Mouse (Mus musculus): ENCODE results near the gene Jkamp. TPM values are rescaled to one million over a fixed set of nuclear protein-coding genes. Genes with fewer than 3 reads are reported as not detected.

Jkamp gene
- total RNA-seq, 2 experiments from 2014 or later, result 47.8 to 52.6 TPM

DNA sequence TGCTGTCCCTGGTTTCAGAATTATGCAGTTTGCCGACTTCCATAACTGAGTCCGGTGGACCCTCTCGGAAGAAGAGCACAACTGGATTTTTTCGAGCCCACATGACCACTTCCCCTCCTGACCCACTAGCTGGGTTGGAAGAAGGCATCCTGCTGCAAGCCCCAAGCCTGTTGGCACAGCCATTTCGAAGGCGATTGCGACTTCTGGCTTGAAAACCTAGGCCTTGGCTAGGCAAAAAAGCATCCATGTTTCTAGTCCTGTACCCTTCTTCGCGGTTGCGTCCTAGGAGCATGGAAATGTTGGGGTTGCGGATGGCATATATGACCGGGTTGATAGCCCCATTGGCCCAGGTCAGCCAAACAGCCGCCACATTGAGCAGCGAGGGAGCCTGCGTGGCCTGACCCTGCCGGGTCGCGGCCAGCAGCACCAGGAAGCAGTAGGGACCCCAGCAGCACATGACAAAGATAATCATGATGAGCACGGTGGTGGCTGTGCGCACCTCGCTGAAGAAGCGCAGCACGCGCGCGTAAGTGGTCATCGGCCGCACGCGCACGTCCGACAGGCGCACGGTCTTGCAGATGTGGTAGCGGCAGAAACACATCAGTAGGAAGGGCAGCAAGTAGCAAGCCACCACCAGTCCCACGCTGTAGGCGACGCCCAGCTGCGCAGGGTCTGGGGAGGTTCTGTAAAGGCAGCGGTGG is 15.6 kb upstream of the Jkamp start:
- peak overlapping the region; percentile 93 for H3K27ac ChIP-seq
- DNase-seq (ENCODE audit: low spot score in 2 of 2), result no peak
- H3K4me3 ChIP-seq, result peak overlapping the region; percentile 68
- TF ChIP-seq CTCF (conservative IDR thresholded peaks at IDR 0.05), result no peak

DNA sequence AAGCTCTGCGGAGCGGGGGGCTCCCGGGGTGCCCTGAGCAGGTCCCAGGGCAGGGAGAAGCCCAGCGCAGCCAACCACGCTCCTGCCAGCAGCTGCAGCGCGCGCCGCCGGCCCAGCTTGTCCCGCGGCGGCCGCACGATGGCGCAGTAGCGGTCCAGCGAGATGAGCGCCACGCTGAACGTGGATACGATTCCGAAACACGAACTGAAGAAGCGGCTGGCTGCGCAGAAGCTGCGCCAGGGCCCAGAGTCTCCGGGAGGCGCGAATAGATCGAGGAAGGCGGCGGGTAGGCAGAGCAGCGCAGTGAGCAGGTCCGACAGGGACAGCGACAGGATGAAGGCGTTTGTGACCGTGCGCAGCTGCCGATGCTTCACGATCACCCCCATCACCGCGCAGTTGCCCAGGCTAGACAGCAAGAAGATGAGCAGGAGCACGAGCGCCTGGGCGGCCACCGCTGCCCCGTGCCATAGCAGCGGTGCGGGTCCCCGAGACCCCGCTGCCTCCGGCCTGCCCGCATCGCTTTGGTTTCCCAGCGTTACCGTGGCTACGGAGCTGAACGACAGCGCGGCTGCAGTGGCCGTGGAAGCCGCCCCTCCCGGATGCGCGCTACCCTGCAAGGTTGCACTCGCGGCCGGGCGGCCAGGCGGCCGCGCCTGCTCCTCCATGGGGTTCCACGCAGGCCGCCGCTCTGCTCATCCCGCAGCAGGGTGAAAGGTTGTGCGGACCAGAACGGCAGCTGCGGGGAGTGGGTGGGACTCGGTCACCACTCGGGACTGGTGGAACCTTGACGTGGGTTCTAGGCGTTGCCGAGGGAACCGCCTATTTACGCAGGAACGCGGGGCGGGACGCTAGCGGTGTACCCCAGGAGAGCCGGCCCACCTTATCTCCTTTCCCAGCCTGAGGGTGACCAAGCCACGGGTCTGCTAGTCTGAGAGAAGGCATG is 14.8 kb upstream of the Jkamp start, which contains the start of gene Gpr135:
Gene Gpr135 (minus strand): TSS at position 799 of the 943 bp plus-strand sequence.
- Histone ChIP-seq H3K27ac (peak within 1 kb of the TSS; percentile 93), H3K4me3 (peak within 1 kb of the TSS; percentile 68)
- DNase-seq (ENCODE audit: low spot score in 2 of 2), result peak; percentile 84 to 85
- TF ChIP-seq CTCF (conservative IDR thresholded peaks at IDR 0.05), result peak; percentile 90

DNA sequence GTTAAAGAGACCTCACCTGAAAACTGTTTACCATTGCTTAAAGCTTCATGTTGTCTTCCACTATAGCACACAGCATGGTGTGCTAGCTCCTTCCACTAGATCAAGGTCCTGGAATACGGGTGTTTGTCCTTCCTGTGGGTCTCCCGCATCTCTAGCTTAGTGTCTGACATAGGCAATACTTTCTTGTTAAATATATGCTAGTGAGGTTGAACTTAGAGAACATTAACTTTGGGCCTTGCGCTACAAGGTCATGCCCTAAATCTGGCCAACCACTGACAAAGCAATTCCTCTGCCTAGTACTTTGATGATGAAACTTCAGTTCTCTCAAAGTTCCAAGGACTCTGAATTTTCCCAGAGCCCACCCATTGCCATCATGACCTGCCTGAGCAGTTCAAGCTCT is 7.1 kb upstream of the Jkamp start:
- DNase-seq (ENCODE audit: low spot score in 2 of 2), result no peak
- Histone ChIP-seq H3K4me3 (no peak overlapping the region), H3K27ac (no peak overlapping the region)
- no peak for TF ChIP-seq CTCF (conservative IDR thresholded peaks at IDR 0.05)

DNA sequence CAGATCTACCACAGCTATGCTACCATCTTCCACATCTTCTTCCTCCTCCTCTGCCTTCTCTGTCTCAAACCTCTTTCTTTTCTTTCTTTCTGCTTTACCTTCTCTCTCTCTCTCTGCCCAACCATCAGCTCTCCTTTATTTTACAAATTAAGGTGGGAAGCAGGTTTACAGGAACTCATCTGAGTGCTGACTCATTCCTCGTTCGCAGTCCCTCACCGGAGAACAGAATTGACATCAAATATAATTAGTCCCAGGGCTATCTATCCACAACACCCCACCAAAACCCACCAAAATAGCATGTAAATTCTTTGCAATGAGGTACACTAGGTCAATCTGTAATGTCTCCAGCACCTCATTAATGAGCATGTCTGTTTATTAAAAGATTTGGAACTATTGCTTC is 3.4 kb upstream of the Jkamp start:
- TF ChIP-seq CTCF (conservative IDR thresholded peaks at IDR 0.05), result no peak
- no peak overlapping the region for H3K27ac ChIP-seq
- H3K4me3 ChIP-seq, result no peak overlapping the region
- no peak for DNase-seq (ENCODE audit: low spot score in 2 of 2)

DNA sequence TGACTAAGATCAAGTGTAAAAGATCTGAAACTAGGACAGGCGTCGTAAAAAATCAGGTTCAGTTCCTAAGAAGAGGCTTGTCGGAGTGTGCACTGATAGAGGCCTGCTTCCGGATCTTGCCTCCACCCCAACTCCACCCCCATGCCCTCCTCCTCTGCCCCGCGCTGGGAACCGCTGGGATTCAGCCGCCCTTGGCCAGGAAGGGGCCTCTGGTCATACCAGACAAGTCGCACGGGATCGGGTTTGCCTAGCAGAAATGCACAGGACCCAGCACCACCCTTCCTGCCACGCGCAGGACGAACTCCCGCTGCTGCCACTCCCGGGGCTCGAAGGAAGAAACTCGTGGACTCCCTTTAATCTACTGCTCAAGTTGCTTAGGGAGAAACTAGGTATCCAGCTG is 3.0 kb upstream of the Jkamp start:
- no peak for DNase-seq (ENCODE audit: low spot score in 2 of 2)
- Histone ChIP-seq H3K4me3 (no peak overlapping the region), H3K27ac (no peak overlapping the region)
- no peak for TF ChIP-seq CTCF (conservative IDR thresholded peaks at IDR 0.05)

DNA sequence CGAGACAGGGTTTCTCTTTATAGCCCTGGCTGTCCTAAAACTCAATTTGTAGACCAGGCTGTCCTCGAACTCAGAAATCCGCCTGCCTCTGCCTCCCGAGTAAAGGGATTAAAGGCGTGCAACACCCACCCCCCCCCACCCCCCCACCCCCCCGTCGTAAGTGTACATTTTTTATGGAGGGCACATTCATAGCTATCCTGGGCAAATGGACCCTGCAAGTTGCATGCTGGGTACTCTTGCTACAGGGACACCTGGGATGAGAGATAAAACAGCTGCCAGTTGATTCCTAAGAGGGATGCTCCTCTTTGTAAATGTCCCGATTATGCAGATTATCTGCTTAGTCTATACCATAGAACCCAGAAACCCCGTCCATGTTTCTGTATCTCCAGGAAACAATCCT is 2.1 kb upstream of the Jkamp start:
- no peak for DNase-seq (ENCODE audit: low spot score in 2 of 2)
- Histone ChIP-seq H3K4me3 (no peak overlapping the region), H3K27ac (no peak overlapping the region)
- no peak for TF ChIP-seq CTCF (conservative IDR thresholded peaks at IDR 0.05)

DNA sequence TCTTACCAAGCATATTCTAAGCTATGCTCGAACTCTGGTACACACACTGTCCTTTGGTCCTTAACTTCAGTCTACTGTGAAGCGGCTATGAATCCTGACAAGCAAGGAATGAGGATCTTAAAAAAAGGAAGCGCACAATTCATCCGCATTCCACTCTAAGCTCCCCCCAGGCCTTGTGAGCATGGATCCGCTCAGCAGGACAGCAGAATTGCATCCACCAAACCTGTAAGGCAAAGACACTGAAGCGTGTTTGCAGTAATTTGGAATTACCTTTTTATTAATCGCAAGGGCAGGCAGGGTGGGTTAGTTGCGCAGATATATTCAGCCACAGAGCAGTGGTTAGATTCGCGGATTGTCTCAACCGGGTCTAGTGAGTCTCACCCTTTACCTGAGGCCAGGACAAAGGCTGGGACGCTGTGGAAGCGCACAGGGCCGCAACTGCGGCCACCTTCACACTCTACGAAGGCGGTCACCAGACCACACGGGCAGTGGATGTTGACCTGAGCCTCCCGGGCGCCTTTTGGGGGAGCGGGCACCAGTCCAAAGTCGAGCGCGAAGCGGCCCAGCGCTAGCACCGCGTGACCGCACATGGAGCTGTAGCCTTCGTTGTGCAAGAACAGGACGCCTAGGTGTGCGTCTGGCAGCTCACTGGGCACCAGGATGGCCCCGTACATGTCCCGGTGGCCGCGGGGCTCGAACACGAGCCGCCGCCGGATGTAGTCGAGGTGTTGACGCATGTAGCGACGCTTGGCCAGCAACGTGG is 947 bp upstream of the Jkamp start:
- peak overlapping the region; percentile 59 for H3K4me3 ChIP-seq
- peak overlapping the region; percentile 86 for H3K27ac ChIP-seq
- no peak for TF ChIP-seq CTCF (conservative IDR thresholded peaks at IDR 0.05)
- peak; percentile 18 to 25 for DNase-seq (ENCODE audit: low spot score in 2 of 2)

DNA sequence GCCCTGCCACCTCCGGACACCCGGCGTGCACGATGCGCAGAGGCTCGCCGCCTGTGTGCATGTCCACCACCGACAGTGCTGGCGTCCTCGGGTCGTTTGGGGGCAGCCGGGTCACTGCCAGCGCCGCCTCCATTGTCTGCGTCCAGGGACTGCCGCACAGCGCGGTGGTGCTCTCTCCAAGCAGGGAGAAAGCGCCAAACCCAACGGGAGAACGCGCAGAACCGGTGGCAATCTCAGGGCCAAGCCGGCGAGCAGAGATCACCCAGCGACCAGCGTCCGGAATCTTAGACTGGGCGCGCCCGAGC is 413 bp upstream of the Jkamp start:
- DNase-seq (ENCODE audit: low spot score in 2 of 2), result no peak
- TF ChIP-seq CTCF (conservative IDR thresholded peaks at IDR 0.05), result no peak
- peak overlapping the region; percentile 86 for H3K27ac ChIP-seq
- H3K4me3 ChIP-seq, result peak overlapping the region; percentile 59

DNA sequence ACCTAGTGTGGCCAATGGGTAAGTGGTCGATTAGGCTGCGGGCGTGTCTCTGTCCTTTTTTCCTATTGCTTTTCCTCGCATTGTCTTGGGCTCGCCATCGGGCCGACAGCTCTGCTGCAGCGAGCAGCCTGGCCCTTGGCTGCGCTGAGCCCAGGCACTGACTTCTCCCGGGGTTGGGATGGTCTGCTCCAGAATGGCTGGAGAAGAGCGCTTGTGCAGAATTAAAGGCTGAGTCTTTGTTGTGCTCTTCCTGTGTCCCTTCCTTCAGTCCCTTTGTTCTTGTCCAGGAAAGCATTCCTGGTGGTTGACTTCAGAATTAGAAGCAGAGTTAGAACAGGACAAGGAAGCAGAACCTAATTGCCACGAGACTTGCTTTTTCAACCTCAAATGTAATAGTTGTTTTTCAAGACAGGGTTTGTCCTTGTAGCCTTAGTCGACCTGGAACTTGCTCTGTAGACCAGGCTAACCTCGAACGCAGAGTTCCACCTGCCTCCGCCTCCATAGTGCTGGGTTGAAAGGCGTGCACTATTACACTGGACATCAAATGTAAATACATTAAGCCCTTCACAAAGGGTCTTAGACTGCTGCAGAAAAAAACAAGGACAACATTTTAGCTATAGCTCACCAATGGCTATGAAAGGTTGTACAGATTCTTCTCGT is 907 bp downstream of the Jkamp start:
- DNase-seq (ENCODE audit: low spot score in 2 of 2), result no peak
- peak overlapping the region; percentile 59 for H3K4me3 ChIP-seq
- TF ChIP-seq CTCF (conservative IDR thresholded peaks at IDR 0.05), result no peak
- H3K27ac ChIP-seq, result peak overlapping the region; percentile 95

DNA sequence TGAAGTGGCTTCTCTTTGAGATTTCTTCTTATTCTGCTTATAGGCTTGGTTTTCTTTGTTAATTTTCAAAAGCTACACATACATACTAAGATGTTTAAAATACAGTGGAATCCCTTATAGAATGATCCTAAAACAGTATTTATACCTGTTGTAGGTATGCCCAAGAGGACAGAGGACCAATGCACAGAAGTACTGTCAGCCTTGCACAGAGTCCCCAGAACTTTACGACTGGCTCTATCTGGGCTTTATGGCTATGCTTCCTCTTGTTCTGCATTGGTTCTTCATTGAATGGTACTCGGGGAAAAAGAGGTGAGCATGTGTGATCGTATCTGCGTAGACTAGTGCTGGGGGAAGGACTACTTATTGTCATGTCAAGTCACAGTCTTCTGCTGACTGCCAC is 4.4 kb downstream of the Jkamp start:
- no peak for TF ChIP-seq CTCF (conservative IDR thresholded peaks at IDR 0.05)
- Histone ChIP-seq H3K27ac (no peak overlapping the region), H3K4me3 (no peak overlapping the region)
- DNase-seq (ENCODE audit: low spot score in 2 of 2), result no peak

DNA sequence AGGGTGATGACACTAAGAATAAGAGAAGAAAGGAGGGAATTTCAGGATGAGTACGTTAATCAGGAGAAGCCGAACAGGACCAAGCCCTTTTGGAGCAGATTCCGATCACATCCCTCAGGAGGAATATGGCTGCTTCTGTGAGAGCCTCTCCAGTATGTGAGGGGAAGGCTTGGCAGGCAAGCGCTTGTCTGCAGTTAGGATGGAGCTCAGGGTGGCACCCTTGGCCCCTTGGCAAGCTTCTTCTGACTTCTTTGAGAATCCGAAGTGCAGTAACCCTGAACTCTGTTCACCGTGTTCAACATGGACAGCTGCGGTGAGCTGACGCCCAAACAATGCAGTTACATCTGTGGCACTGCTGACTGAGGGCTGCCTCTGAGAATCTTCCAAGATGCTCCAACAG is 11.6 kb downstream of the Jkamp start:
- TF ChIP-seq CTCF (conservative IDR thresholded peaks at IDR 0.05), result no peak

DNA sequence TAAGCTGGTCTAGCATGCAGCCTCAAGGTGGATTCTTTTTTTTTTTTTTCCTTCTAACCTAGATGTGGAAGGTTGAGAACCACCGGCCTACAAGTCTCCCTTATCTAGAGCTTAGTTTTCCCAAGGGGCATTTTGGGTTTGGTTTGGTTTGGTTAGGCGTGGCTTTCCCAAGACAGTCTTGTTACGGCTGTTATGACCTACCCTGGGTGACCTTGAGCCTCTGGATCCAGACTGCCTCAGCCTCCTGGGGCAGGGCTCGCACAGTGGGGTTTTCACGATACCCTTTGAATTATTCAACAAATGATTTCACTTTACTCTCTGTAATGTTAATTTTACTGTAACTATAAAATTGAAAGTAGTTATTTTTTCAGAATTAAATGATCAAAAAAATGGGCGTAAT is 17.4 kb downstream of the Jkamp start:
- no peak overlapping the region for H3K27ac ChIP-seq
- no peak for TF ChIP-seq CTCF (conservative IDR thresholded peaks at IDR 0.05)
- no peak for DNase-seq (ENCODE audit: low spot score in 2 of 2)
- no peak overlapping the region for H3K4me3 ChIP-seq

More for the DNA sequence above, 11.6 kb downstream of the Jkamp start:
- H3K27ac ChIP-seq, result no peak overlapping the region
- no peak overlapping the region for H3K4me3 ChIP-seq
- no peak for DNase-seq (ENCODE audit: low spot score in 2 of 2)

Measured in layer of hippocampus, adult 2 months (tissue).